Comparison of ENCODE assay signal across 19 mouse cellular contexts in genomic region chr13:64117442-64117841, GRCm38 (mm10). TPM values are rescaled to one million over a fixed set of nuclear protein-coding genes. Genes with fewer than 3 reads are reported as not detected.
DNase-seq lines count a peak whose midpoint lies in the region; ATAC-seq and TF ChIP-seq lines count a peak whose summit lies in the region.
"Had no signal": no experiment of that assay in that cellular context is flagged by ENCODE, and none has a peak within 500 bp of the region (broad histone marks: within the 10 kb centered on the region; RNA-seq: fewer than 3 reads in every experiment).

No protein-coding gene starts in this region.

- ATAC-seq in embryonic facial prominence, embryonic 15.5 days (ENCODE audit: insufficient number of reproducible peaks, low FRiP score, low TSS enrichment, low read depth): no peak
- ATAC-seq in midbrain, embryonic 11.5 days (ENCODE audit: low FRiP score): no peak
- ATAC-seq: forebrain, embryonic 14.5 days had no signal

- no peak for DNase-seq in embryonic facial prominence, embryonic 10.5 days (ENCODE audit: low spot score)
- DNase-seq in left cerebral cortex, adult 2 months (ENCODE audit: extremely low spot score in 1 of 2, low spot score in 2 of 2): no peak
- DNase-seq in left cerebral cortex, adult 11 months (ENCODE audit: low spot score): no peak
- DNase-seq in 416B (ENCODE audit: low read depth): peak; percentile 59
- peak; percentile 71 for DNase-seq in R1 (ENCODE audit: low read depth, low spot score)
- no peak for DNase-seq in ovary, adult 18-20 months (ENCODE audit: low spot score)
- DNase-seq in midbrain, embryonic 11.5 days (ENCODE audit: low spot score, missing footprints): no peak
- DNase-seq: adrenal gland, postnatal 36 days; gastrocnemius, postnatal 14 days had no signal

- no peak overlapping the region for H3K4me2 ChIP-seq in embryonic facial prominence, embryonic 15.5 days (replicated peaks)
- no peak overlapping the region for H3K4me2 ChIP-seq in midbrain, embryonic 11.5 days
- H3K4me2 ChIP-seq: hindbrain, embryonic 14.5 days; limb, embryonic 15.5 days had no signal

- intact Hi-C loops in left cerebral cortex, adult 2 months (cut with DNase I): no loop called here

- H3K36me3 ChIP-seq in embryonic facial prominence, embryonic 15.5 days: no peaks in the 10 kb centered on the region
- H3K36me3 ChIP-seq in embryonic facial prominence, embryonic 10.5 days (replicated peaks): no peaks in the 10 kb centered on the region
- H3K36me3 ChIP-seq in midbrain, embryonic 11.5 days (ENCODE audit: control insufficient read depth, insufficient read depth, low read length): no peaks in the 10 kb centered on the region
- H3K36me3 ChIP-seq: limb, embryonic 15.5 days had no signal

- 55% methylated on average over 2 of the region's 2 CpGs for WGBS in embryonic facial prominence, embryonic 15.5 days
- 51% methylated on average over 2 of the region's 2 CpGs for WGBS in embryonic facial prominence, embryonic 10.5 days
- 63% methylated on average over 2 of the region's 2 CpGs for WGBS in midbrain, embryonic 11.5 days

- peak; percentile 33 for TF ChIP-seq CTCF in left cerebral cortex, adult 2 months (IDR thresholded peaks at IDR 0.05)

- H3K27ac ChIP-seq in embryonic facial prominence, embryonic 15.5 days (replicated peaks): 0 out of 2 replicates have a peak overlapping the region, but pooled peaks have one; percentile 0
- H3K27ac ChIP-seq in embryonic facial prominence, embryonic 10.5 days (replicated peaks): no peak overlapping the region
- no peak overlapping the region for H3K27ac ChIP-seq in left cerebral cortex, adult 2 months
- no peak overlapping the region for H3K27ac ChIP-seq in midbrain, embryonic 11.5 days (ENCODE audit: low read depth, low read length)
- H3K27ac ChIP-seq: hindbrain, embryonic 14.5 days; limb, embryonic 15.5 days had no signal

- H3K27me3 ChIP-seq in embryonic facial prominence, embryonic 15.5 days: no peaks in the 10 kb centered on the region
- H3K27me3 ChIP-seq in embryonic facial prominence, embryonic 10.5 days (replicated peaks; ENCODE audit: low read depth, poor library complexity, severe bottlenecking): no peaks in the 10 kb centered on the region
- H3K27me3 ChIP-seq in midbrain, embryonic 11.5 days (ENCODE audit: control insufficient read depth, insufficient read depth, low read length): no peaks in the 10 kb centered on the region
- H3K27me3 ChIP-seq: limb, embryonic 15.5 days had no signal

- no peaks in the 10 kb centered on the region for H3K9me3 ChIP-seq in embryonic facial prominence, embryonic 15.5 days (replicated peaks)
- no peaks in the 10 kb centered on the region for H3K9me3 ChIP-seq in embryonic facial prominence, embryonic 10.5 days
- no peaks in the 10 kb centered on the region for H3K9me3 ChIP-seq in midbrain, embryonic 11.5 days (ENCODE audit: control insufficient read depth, low read length)
- H3K9me3 ChIP-seq: limb, embryonic 15.5 days had no signal

- H3K9ac ChIP-seq in embryonic facial prominence, embryonic 15.5 days: no peak overlapping the region
- H3K9ac ChIP-seq in midbrain, embryonic 11.5 days (ENCODE audit: low read length): no peak overlapping the region
- H3K9ac ChIP-seq: hindbrain, embryonic 14.5 days; limb, embryonic 15.5 days had no signal

- H3K4me1 ChIP-seq in embryonic facial prominence, embryonic 15.5 days: no peaks in the 10 kb centered on the region
- no peaks in the 10 kb centered on the region; the same call in 1 of the 2 replicates for H3K4me1 ChIP-seq in embryonic facial prominence, embryonic 10.5 days
- H3K4me1 ChIP-seq in midbrain, embryonic 11.5 days (ENCODE audit: control insufficient read depth, insufficient read depth, low read length): no peaks in the 10 kb centered on the region
- H3K4me1 ChIP-seq: limb, embryonic 15.5 days had no signal

- H3K4me3 ChIP-seq in embryonic facial prominence, embryonic 15.5 days (replicated peaks): no peak overlapping the region
- no peak overlapping the region for H3K4me3 ChIP-seq in embryonic facial prominence, embryonic 10.5 days
- no peak overlapping the region for H3K4me3 ChIP-seq in left cerebral cortex, adult 2 months
- no peak overlapping the region for H3K4me3 ChIP-seq in midbrain, embryonic 11.5 days (ENCODE audit: low read depth, low read length)
- H3K4me3 ChIP-seq: limb, embryonic 15.5 days had no signal

RNA-seq across cellular contexts. Expression of gene Slc35d2, which starts 11.7 kb away (rescaled TPM):
- polyA plus RNA-seq in embryonic facial prominence, embryonic 15.5 days (2015; fragmentation: Nextera tagmentation; extraction: Ambion mirVana): 4.3 and 6.4 TPM in 2 replicates
- polyA plus RNA-seq in embryonic facial prominence, embryonic 10.5 days (2016; fragmentation: Nextera tagmentation; extraction: Ambion mirVana): 2.5 and 3.2 TPM in 2 replicates
- total RNA-seq in left cerebral cortex, adult 2 months (2021): under 1 TPM; 0.41 to 0.84 TPM
- polyA plus RNA-seq in midbrain, embryonic 11.5 days (2014; fragmentation: Nextera tagmentation; extraction: Ambion mirVana): 2.9 and 5.0 TPM in 2 replicates

RNA-seq across cellular contexts. Expression of gene Hsd17b3, which starts 28.4 kb away (rescaled TPM):
- not detected in 2 replicates for polyA plus RNA-seq in embryonic facial prominence, embryonic 15.5 days (2015; fragmentation: Nextera tagmentation; extraction: Ambion mirVana)
- polyA plus RNA-seq in embryonic facial prominence, embryonic 10.5 days (2016; fragmentation: Nextera tagmentation; extraction: Ambion mirVana): not detected in 2 replicates
- not detected for total RNA-seq in left cerebral cortex, adult 2 months (2021)
- polyA plus RNA-seq in midbrain, embryonic 11.5 days (2014; fragmentation: Nextera tagmentation; extraction: Ambion mirVana): not detected in 2 replicates
- total RNA-seq: gastrocnemius, postnatal 14 days; left cerebral cortex, adult 18-20 months; megakaryocyte, adult 5-6 weeks had no signal
- polyA plus RNA-seq: embryonic facial prominence, embryonic 14.5 days; forebrain, embryonic 14.5 days; heart, embryonic 14.5 days; hindbrain, embryonic 14.5 days; kidney, embryonic 16.5 days; limb, embryonic 15.5 days; small intestine, adult 2 months had no signal

RNA-seq across cellular contexts. Expression of gene Zfp367, which starts 35.6 kb away (rescaled TPM):
- polyA plus RNA-seq in embryonic facial prominence, embryonic 15.5 days (2015; fragmentation: Nextera tagmentation; extraction: Ambion mirVana): 18.0 and 18.8 TPM in 2 replicates
- polyA plus RNA-seq in embryonic facial prominence, embryonic 10.5 days (2016; fragmentation: Nextera tagmentation; extraction: Ambion mirVana): 13.5 and 14.0 TPM in 2 replicates
- total RNA-seq in left cerebral cortex, adult 2 months (2021): 10 to 100 TPM; 26.8 to 29.3 TPM
- 25.6 and 25.7 TPM in 2 replicates for polyA plus RNA-seq in midbrain, embryonic 11.5 days (2014; fragmentation: Nextera tagmentation; extraction: Ambion mirVana)

RNA-seq across cellular contexts. Expression of gene Habp4, which starts 44.2 kb away (rescaled TPM):
- 24.8 and 26.4 TPM in 2 replicates for polyA plus RNA-seq in embryonic facial prominence, embryonic 15.5 days (2015; fragmentation: Nextera tagmentation; extraction: Ambion mirVana)
- polyA plus RNA-seq in embryonic facial prominence, embryonic 10.5 days (2016; fragmentation: Nextera tagmentation; extraction: Ambion mirVana): 17.4 and 19.5 TPM in 2 replicates
- 100 to 1,000 TPM; 185 to 196 TPM for total RNA-seq in left cerebral cortex, adult 2 months (2021)
- 23.1 and 23.4 TPM in 2 replicates for polyA plus RNA-seq in midbrain, embryonic 11.5 days (2014; fragmentation: Nextera tagmentation; extraction: Ambion mirVana)

Comparison
In these comparisons a context has a peak if more than half of its experiments do, and no peak if none do; other contexts are left out.
1. DNase-seq: peak in 416B (single experiment) and R1 (single experiment); none in embryonic facial prominence, embryonic 10.5 days (single experiment), left cerebral cortex, adult 2 months (0 of 2), left cerebral cortex, adult 11 months (single experiment), ovary, adult 18-20 months (single experiment) and midbrain, embryonic 11.5 days (single experiment).